Mouse (Mus musculus) MEL (cell line): ENCODE measurements around the gene Zfp64.

ENCODE experiments used
- CTCF ChIP-seq, 3 experiments: IDR thresholded peaks in 2 of 3; conservative IDR thresholded peaks in 1 of 3; 2 replicates each; pipeline ENCODE4 v1.5.1; 2011 to 2012; ENCODE audit warnings: low read length in 3 of 3, low read depth in 2 of 3, mild to moderate bottlenecking in 2 of 3, improper control_type of control experiment in 1 of 3, inconsistent platforms in 1 of 3, mixed read lengths in 1 of 3, moderate library complexity in 1 of 3; ENCODE audit not compliant: control insufficient read depth in 1 of 3, insufficient read depth in 1 of 3, poor library complexity in 1 of 3, severe bottlenecking in 1 of 3
- E2F4 ChIP-seq: IDR thresholded peaks from 2 replicates; pipeline ENCODE4 v1.6.1; 2011; ENCODE audit warnings: low read depth, low read length, improper control_type of control experiment, borderline replicate concordance
- ELF1 ChIP-seq: IDR thresholded peaks from 2 replicates; pipeline ENCODE4 v1.6.1; 2014; ENCODE audit warnings: low read depth, mild to moderate bottlenecking, inconsistent platforms, low read length, improper control_type of control experiment, moderate library complexity
- EP300 ChIP-seq, 2 experiments: IDR thresholded peaks; 2 replicates each; pipeline ENCODE4 v1.6.1; 2011; ENCODE audit warnings: improper control_type of control experiment in 2 of 2, low read length in 2 of 2, low read depth in 1 of 2, mild to moderate bottlenecking in 1 of 2
- GABPA ChIP-seq: IDR thresholded peaks from 2 replicates; pipeline ENCODE4 v1.6.1; 2012; ENCODE audit warnings: low read depth, mild to moderate bottlenecking, inconsistent platforms, low read length, improper control_type of control experiment, moderate library complexity
- HCFC1 ChIP-seq: IDR thresholded peaks from 2 replicates; pipeline ENCODE4 v1.6.1; 2012; ENCODE audit warnings: low read depth, mild to moderate bottlenecking, inconsistent platforms, low read length, improper control_type of control experiment, moderate library complexity
- KAT2A ChIP-seq: conservative IDR thresholded peaks from 2 replicates; pipeline ENCODE4 v1.6.1; 2012; ENCODE audit warnings: low read depth, low read length, improper control_type of control experiment, inconsistent platforms
- MEF2A ChIP-seq: IDR thresholded peaks from 2 replicates; pipeline ENCODE4 v1.6.1; 2014; ENCODE audit warnings: low read depth, mild to moderate bottlenecking, inconsistent platforms, low read length, improper control_type of control experiment; ENCODE audit not compliant: poor library complexity, insufficient replicate concordance, severe bottlenecking; ENCODE audit errors: extremely low read depth
- RCOR1 ChIP-seq: IDR thresholded peaks from 2 replicates; pipeline ENCODE4 v1.6.1; 2012; ENCODE audit warnings: low read depth, mild to moderate bottlenecking, inconsistent platforms, low read length, improper control_type of control experiment
- SIN3A ChIP-seq: IDR thresholded peaks from 2 replicates; pipeline ENCODE4 v1.6.1; 2012; ENCODE audit warnings: low read length, improper control_type of control experiment, inconsistent platforms
- TAL1 ChIP-seq: IDR thresholded peaks from 2 replicates; pipeline ENCODE4 v1.6.1; 2012; ENCODE audit warnings: mild to moderate bottlenecking, inconsistent platforms, low read length, moderate library complexity, mixed read lengths
- TBP ChIP-seq: IDR thresholded peaks from 2 replicates; pipeline ENCODE4 v1.8.0; 2011; ENCODE audit warnings: low read depth, low read length, improper control_type of control experiment
- ZKSCAN1 ChIP-seq: IDR thresholded peaks from 2 replicates; pipeline ENCODE4 v1.6.1; 2012; ENCODE audit warnings: low read depth, mild to moderate bottlenecking, inconsistent platforms, low read length, improper control_type of control experiment, moderate library complexity
- ZNF384 ChIP-seq: IDR thresholded peaks from 2 replicates; pipeline ENCODE4 v1.6.1; 2012; ENCODE audit warnings: low read depth, mild to moderate bottlenecking, inconsistent platforms, low read length, improper control_type of control experiment

GRCm38 (mm10) chr2:168902634-168903033, 52.8 kb downstream of the Zfp64 start:
- TF ChIP-seq TBP (no peak), CTCF (IDR thresholded peaks at IDR 0.05 in 2 of 3, conservative IDR thresholded peaks at IDR 0.05 in 1 of 3; ENCODE audit: control insufficient read depth in 1 of 3, insufficient read depth in 1 of 3, low read depth in 2 of 3, low read length in 3 of 3, poor library complexity in 1 of 3, severe bottlenecking in 1 of 3) (peak; percentile 44 to 74 (median 54)), ZNF384 (no peak), E2F4 (no peak), SIN3A (no peak), RCOR1 (no peak), GABPA (no peak), TAL1 (no peak), ELF1 (no peak), MEF2A (no peak), ZKSCAN1 (no peak), KAT2A (no peak), EP300 (IDR thresholded peaks at IDR 0.05; ENCODE audit: low read depth in 1 of 2, low read length in 2 of 2) (no peak), HCFC1 (no peak)
